Comparison of ENCODE assay signal across 17 mouse cellular contexts in the genomic region with DNA sequence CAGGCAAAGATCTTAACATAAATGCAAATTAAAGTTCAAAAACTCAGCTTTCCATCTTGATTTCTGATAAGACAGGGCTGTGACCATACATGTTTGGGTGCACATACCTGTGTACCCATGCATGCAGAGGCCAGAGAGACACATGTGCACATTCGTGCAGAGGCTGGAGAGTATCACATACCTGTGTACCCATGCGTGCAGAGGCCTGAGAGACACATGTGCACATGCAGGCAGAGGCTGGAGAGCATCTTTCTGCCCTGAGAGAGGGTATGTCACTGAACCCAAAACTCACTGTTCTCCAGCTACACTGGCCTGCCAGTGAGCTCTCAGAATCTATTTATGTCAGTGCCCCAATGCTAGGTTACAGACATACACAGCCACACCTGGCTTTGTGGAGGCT.
"Had no signal": no experiment of that assay in that cellular context is flagged by ENCODE, and none has a peak within 500 bp of the region (broad histone marks: within the 10 kb centered on the region; RNA-seq: fewer than 3 reads in every experiment).

No protein-coding gene starts in this region.

- H3K27ac ChIP-seq: limb, embryonic 15.5 days; liver, embryonic 13.5 days; lung, embryonic 15.5 days; macrophage; midbrain, embryonic 12.5 days; neural tube, embryonic 13.5 days; stomach, postnatal 0 days had no signal

- H3K27me3 ChIP-seq: limb, embryonic 15.5 days; lung, embryonic 15.5 days; neural tube, embryonic 13.5 days had no signal

- H3K4me2 ChIP-seq: limb, embryonic 15.5 days; liver, embryonic 13.5 days; lung, embryonic 15.5 days; midbrain, embryonic 12.5 days; neural tube, embryonic 13.5 days had no signal

- H3K36me3 ChIP-seq: limb, embryonic 15.5 days; liver, embryonic 13.5 days; lung, embryonic 15.5 days; midbrain, embryonic 12.5 days; neural tube, embryonic 13.5 days had no signal

- ATAC-seq: intestine, postnatal 0 days; liver, postnatal 0 days; midbrain, embryonic 16.5 days had no signal

- H3K9me3 ChIP-seq: limb, embryonic 15.5 days; liver, embryonic 13.5 days; lung, embryonic 15.5 days; midbrain, embryonic 12.5 days; neural tube, embryonic 13.5 days had no signal

- DNase-seq: kidney, postnatal 25 days; layer of hippocampus, postnatal 36 days; liver, embryonic 13.5 days; liver, postnatal 0 days; lung, postnatal 14 days; right cerebral cortex, adult 18-20 months; right cerebral cortex, postnatal 25 days; thymus, postnatal 4 days had no signal

- H3K4me3 ChIP-seq: limb, embryonic 15.5 days; liver, embryonic 13.5 days; lung, embryonic 15.5 days; megakaryocyte, embryonic 14.5 days; midbrain, embryonic 12.5 days; neural tube, embryonic 13.5 days had no signal

- H3K4me1 ChIP-seq: megakaryocyte, embryonic 14.5 days had no signal

- H3K9ac ChIP-seq: limb, embryonic 15.5 days; liver, embryonic 13.5 days; liver, postnatal 0 days; lung, embryonic 15.5 days; midbrain, embryonic 12.5 days; neural tube, embryonic 13.5 days had no signal
